Mouse (Mus musculus) cerebellum, postnatal 14 days (tissue): ENCODE measurements around the gene Dtnb.
A peak's percentile ranks its signal among the peaks of the same experiment; 100 is the strongest.

Source experiments
- DNase-seq, 2 experiments: peaks; one replicate each; pipeline ENCODE4 v3.0.0; 2021; ENCODE audit warnings: mixed read lengths in 2 of 2

Gene Dtnb

DNA sequence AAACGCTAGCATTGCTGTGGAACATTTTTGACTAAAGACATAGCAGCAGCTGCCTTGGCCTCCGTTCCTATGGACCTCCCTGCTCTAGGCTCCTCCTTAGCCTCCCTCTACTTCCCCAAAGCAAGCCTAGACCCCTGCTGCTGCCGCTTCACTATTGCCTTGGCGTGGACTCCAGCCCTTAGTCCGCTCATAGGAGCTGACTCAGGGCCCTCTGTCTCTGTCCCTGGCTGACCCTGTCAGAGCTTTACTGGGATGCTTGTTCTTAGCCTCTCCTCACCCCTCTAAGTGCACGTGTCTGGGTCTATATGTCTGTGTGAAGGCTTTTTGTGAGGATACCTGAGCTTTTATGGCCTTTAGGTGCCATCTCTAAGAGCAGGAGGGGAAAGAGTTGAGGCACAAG is 206.1 kb downstream of the Dtnb start:
- no peak for DNase-seq

DNA sequence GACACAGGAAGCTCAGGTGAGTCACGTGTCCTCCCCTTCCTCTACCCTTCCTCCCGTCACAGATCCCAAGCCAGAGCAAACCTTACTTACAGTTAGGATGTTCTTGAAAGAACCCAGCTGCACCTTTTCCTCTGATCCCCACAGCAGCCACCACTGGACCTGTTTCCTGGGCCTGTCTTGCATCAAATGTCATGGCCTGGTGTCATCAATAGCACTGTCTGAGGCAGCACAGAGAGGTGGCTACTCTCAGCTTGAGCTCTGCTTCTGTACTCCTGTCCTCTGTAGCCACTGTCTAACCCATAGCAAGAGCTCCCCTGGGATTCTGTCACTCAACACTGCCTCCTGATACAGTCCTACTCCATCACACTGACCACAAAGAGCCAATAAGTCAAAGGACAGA is 207.5 kb downstream of the Dtnb start:
- DNase-seq, result no peak

DNA sequence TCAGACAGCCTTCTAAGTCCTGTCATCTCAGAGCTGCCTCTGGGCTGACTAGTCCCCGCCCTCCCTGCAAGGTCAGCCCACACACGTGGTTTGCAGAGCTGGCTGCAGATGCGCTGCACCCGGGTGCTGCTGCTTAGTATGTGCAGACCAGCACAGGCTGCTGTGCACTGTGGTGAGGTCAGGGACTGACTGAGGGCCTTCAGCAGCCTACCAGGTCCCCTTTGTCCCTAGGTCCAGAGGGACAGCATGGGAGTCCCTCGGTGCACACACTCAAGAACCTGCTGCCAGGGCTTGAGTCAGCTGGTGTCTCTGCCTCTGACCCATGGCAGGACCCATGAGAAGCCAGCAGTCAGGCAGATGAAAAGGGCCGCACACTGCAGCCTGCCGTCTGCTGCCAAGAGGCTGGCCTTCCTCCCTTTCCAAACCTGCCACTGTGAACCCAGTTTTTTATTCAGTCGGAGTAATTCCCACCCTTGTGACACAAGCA is 208.3 kb downstream of the Dtnb start:
- no peak for DNase-seq

DNA sequence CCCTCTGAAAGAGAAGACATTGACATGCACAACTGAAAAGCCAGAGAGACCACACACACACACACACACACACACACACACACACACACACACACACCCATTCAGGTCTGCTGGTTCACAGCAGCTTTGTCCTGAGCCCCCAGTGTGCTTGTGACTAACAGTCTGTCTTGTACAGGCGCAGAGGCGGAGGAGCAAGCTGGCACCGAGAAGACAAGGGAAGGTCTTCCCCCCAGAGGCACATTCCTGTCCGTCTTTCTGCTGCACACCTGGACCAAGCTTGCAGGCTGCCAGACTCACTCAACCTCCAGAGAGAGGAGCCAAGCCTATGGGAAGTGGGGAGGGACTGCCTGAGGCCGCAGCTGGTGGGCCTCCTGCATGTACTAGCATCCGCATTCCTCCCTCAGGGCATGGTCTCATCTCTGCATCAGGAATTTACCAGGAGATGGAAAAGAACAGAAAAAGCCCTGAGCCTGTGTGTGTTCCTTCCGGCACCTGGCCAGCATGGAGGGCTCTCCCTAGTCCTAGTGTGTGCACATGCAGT is 208.8 kb downstream of the Dtnb start:
- no peak for DNase-seq

DNA sequence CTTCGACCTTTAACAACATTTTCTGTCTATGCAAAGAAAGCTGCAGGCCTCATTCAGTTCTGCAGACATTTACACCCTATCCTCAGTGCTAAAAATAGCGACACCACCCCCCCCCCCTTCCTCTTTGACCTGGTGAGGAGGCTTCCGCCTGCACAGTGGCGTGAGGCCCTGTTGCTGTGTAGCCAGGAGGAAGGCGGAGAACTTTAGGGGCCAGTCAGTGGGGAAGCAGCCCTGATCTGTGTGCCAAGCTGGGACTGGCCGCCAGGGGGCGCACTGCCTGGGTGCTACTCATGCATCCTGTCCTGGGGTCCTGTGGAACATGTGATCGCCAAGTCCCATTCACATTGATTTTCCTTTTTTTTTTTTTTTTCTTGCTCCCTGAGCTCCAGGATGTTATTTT is 209.3 kb downstream of the Dtnb start:
- peak; percentile 85 to 91 for DNase-seq

DNA sequence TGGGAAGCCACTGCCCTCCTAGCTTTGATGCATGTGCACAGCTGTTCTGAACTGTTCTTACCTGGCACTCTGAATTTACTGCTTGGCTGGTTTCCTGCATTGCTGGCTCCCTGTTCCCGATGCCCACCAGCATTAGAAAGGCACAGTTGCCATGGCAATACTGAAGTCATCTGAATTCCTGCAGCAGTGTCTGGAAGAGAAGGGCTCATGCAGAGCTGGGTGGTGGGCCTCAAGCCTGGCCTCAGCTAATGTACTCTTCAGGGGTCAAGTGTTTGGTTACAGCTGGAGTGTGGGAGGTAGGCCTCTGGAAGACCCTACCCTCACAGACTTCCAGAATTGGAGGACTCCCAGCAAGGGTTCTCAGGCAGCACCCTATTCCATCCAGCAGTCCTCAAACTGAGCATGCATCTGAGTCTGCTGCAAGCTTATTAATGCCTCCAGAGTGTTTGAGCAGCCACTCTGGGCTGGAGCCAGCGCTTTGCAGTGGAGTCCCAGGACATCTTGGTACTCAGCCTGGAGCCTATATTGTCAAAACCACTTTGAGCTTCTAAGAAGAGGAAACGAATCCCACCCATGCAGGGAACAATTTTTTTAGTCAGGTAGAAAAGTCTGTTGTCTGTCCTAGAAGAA is 211.1 kb downstream of the Dtnb start:
- no peak for DNase-seq

DNA sequence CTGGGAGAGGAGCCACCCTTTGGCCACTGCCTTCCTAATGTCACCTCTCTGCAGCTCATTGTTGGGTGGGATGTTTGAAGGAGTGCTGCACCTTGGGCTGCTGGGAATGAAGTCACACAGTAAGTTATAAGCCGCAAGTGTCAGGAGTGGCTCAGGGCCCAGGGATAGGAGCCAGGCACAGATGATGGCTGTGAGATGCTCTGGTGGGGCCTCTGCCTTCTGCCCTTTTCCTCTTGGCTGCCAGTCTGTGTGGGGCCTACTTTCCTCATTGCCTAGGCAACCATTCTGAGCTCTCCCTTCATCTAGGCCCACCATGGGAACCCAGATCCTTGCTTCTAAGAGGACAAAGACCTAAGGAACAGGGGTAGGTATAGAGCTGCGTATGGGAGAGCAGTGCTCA is 212.1 kb downstream of the Dtnb start:
- peak in 1 of 2 experiments; percentile 48 for DNase-seq

DNA sequence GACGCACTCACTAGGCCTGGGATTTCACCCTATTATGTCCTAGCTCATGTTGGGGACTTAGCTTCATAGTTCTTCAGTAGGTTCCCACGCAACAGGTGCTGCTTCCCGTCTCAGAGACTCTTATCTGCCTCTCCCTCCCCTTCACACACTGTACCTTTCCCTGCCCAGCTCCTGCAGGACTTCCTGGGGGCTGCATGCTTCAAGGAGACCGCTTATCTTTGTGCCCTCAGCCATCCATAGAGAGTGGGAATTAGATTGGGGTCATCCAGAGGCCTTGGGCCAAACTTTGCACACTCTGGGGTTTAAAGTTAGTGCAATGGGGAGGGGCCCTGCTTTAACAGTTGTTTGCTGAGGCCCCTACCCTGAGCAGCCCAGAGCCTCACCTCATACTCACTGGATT is 212.5 kb downstream of the Dtnb start:
- DNase-seq, result no peak

DNA sequence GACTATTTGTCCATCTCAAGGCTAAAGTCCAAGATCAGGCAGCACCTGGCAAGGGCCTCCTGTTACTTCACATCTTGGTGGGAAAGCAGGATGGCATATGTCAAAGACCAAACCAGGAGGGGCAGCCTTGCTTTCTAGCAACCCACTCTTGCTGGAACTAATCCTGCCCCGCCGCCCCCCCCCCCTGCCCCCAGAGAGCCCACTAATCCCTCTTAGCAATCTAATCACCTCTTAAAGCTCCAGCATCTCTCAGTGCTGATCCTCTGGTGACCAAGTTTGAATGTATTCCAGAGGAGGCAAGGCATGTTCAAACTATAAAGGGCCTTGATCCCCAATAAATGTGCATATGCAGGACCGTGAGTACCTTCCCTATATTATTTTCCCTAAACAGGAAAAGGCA is 214.9 kb downstream of the Dtnb start:
- no peak for DNase-seq

DNA sequence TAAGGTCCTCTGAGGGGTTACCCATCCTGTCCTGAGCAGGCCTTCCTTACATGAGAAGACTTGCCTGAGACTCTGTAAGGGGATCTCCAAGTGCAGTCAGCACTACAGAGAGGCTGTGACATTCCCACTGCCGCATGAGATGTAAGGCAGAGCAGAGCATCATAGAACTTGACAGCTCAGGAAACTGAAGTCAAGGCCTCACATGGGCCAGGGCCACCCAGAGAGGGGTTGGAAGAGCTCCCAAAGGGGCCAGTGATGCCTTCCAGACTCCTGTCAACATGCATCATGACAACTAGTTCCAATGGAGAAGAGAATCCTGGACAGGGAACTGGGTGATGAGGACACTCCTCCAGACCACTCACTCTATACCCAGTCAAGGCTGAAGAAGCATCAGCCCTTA is 215.4 kb downstream of the Dtnb start:
- peak; percentile 61 to 66 for DNase-seq

DNA sequence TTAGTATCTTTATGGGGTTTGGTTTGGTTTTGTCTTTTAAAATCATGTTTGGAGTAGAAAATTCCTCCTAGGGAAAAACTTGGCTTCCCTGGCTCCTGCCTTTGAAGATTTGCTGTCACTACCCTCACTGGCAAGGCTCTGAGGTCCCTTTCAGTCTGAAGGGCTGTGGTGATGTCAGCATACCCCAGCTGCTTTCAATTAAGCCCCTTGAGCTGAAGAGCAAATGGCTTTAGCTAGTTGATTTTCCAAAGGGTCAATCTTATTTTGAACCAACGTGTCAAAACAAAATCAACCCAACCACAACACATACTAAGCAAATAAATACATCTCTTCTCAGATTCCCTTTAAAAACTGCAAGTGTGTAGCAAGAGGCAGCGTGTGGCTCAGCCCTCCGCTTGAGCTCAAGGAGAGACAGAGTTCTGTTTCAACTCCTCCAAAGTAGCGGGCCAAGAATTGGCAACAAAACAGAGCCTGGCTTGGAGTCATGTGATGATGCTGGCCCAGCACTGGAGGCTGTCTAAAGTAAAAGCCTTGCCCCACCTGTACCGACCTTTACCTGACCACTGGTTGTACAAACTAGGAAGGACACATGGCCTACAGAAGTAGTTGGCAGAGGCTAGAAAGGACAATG is 216.4 kb downstream of the Dtnb start:
- DNase-seq, result no peak

DNA sequence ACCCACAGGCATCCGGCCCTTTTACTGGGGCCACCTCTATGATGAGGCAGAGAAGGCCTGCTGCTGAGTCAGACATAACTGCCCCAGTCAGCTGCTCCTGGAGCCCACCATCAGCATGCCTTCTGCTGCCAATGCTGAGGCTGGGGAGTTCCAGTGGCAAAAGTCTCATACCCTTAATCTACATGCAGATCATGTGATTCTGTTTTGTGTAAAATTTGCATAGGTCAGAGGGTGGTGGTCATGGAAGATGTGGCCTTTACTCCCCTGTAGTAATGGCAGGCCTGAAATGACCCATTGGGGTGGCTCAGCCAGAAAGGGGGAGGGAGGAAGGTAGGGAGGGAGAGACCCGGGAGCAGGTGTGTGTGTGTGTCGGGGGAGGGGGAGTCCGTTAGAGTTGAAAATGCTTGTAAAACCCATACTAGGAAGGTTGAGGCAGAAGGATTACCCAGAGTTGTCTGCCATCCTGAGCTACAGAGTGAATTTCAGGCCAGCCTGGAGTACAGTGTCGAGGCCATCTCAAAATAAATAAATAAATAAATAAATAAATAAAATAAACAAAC is 217.5 kb downstream of the Dtnb start:
- DNase-seq, result no peak

DNA sequence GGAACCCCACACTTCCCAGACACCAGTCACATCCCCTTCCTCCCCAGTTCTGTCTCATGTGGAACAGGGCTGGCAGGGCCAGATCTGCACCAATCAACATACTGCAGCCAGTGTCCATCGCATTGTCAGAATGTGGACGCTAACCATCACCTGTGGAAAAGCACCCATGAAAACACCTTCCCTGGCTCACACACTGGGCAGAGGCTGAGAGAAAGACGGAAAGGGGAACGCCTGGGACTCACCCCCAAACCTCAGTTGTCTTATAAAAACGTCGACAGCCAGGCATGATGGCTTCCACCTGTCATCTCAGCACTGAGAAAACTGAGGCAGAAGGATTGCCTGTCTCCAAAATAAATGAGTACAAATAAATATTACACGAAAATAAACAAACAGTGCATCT is 219.1 kb downstream of the Dtnb start:
- no peak for DNase-seq

DNA sequence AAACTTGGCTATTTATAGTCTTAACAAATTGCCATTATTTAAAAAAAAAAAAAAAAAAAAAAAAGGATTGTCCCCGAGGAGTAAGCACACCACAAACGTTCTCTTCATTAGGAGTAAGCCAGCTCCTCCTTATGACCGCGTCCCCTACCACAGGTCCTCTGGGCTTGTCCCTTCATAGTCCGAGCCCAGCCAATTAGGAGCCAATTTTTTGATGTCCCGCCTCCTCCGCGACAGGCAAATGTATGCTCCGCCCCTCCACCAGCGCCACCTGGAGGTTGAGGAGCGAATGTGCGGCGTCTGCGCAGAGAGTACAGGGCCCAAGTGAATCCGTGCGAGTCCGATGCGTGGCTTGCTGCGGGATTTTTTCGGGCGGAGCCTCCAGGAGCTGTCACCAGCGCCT is 219.6 kb downstream of the Dtnb start:
- DNase-seq, result peak; percentile 99

DNA sequence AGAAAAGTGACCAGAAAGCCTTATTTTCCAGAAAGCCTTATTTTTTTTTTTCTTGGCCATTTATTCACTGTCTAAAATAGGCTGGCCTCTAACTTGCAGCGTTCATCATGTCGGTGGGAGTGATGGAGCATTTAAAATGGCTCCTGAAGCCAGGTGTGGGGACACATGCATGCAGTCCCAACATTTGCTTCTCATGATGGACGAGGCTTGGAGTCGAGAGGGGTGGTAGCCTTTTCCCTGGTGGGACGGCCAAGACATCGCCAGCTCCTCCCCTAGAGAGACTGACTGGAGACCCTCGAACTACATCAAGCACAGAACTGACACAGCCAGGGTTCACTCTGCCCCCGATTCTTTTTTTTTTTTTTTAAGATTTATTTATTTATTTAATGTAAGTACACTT is 220.1 kb downstream of the Dtnb start:
- no peak for DNase-seq

DNA sequence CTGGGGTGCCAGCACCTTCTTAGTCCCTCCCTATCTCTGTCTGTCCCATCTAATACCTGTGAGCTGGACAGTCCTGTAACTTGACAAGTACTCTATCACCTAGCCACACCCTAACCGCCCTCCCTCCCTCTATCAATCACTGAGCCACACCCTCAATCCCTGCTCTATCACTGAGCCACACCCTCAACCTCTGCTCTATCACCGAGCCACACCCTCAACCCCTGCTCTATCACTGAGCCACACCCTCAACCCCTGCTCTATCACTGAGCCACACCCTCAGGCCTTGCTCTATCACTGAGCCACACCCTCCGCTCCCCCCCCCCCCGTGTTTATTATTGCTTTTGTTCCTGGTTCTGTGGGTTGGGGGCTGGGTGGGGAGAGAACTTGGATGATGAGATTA is 223.4 kb downstream of the Dtnb start:
- DNase-seq, result no peak

DNA sequence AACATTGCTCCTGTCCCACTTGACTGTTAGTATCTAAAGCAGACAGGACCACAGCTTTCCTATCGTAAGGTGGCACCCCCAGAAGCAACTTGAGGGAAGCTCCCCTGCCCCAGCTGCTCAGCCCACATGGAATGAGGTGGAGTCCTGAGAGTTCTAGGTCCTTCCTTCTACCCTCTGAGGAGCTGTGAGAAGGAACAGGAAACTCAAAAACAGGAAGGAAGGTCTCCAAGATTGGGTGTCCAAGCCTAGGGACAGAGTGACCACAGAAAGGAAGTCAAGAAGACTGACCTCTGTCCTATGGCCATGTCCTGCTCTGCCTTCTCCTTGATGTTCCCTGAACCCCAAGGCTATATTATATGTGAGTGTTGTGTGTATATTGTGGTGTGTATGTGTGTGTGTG is 227.4 kb downstream of the Dtnb start:
- no peak for DNase-seq

DNA sequence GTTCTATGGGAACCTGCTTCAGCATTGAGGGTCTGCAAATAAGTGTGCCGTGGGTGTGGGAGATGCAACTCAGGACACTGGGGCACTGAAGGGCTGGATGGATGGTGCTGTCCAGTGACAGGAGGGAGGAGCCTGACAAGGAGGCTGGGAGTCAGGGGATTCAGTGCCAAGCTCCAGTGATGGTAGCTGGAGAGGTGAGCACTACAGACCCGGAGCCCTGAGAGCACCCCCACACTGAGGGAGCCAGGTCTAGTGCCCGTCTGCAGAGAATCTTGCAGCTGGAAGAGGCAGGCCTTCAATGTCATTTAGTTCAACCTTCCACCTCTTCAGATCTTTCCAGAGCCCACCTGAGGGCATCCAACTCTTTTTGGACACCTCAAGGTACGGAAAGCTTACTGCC is 233.7 kb downstream of the Dtnb start, which contains the start of gene Dnmt3a:
TSS of gene Dnmt3a (plus strand) at position 156 of the 400 bp plus-strand sequence.
- peak in 1 of 2 experiments; percentile 52 for DNase-seq

DNA sequence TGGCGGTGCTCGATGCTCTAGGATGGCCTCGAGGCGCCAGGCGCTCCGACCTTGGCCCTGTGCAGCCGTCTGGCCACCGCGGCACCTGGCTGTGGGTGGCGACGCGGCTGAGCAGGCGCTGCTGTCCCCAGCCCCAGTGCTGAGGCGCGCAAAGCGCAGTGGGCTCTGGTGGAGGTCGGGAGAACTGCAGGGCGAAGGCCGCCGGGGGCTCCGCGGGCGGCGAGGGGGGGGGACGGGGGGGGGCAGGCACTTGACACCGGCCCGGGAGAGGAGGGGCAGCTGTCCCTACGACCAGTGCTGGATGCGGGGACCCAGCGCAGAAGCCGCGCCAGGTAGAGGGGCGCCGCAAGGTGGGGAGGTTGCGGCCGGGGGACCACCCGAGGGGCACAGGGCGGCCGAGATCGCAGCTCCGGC is 234.1 kb downstream of the Dtnb start:
- DNase-seq, result peak; percentile 83 to 90

DNA sequence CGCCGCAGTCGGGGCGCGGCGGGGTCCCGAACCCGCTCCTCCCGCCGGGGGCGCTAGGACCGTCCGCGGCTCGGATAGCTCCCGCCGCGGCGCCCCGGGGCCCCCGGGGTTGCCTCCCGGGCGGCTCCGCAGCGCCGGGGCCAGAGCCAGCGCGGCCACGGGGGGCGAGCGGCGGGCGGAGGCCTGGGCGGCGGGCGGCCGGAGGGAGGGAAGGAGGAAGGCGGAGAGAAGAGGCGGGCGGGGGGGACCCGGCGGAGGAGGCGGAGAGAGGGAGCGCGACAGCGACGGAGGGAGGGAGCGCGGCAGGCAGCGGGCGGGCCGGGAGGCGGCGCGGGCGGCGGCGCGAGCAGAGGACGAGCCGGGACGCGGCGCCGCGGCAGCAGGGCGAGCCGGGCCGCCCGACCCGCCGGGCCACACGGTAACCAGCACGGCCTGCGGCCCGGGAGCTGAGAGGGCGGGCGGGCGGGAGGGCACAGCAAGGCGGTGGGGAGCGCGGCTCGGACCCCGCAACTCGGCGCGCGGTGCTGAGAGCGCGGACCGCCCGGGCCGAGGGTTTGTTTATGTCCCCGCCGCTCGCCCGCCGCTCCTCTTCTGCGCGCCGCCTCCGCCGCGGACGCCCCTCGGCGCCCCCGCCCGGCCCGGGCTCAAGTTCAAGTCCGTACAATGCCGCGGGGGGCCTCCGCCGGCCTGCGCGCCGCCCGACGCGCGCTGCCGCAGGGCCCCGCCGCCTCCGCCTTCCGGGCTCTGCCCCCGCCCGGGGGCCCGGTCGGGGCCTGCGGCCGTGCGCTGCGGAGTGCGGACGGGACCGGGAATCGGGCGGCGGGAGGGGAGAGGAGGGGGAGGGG is 234.7 kb downstream of the Dtnb start:
- peak; percentile 82 to 84 for DNase-seq

DNA sequence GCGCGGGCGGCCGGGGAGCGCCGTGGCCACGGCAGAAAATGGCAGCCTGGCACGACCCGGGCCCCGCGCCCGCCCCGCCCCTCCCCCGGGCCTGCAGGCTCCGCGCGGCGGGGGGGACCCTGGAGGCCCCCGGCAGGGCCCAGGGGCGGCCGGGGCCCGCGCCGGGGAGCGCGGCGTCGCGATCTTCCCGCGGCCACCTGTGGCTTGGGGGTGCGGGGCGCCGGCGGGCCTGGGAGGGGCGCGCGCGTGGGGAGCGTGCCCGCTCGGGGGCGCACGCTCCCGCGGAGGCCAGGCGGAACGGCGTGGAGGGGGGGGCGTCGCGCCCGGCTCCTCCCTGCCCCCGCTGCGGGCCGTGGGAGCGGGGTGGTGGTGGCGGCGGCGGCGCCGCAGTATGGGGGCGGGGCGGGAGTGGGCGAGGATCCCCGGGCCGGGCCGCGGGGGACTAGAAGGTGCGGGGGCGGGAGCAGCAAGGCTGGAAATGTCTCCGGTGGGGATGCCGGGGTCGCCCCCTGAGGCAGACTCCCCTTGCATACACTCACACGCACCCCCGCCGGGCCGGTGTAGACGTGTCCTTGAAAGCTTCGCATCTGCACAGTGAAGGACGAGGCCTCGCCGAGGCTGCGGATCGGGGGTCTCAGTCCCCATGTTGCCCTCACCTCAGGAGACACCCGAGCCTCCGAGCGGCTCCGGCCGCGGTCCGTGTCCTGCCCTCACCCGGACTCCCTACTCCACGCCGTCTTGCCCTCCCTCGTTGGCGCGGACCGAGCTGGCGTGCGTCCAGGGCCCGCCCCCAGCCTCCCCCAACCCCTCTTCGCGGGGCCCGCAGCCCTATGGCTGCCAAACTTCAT is 235.6 kb downstream of the Dtnb start:
- DNase-seq, result peak; percentile 70 to 80

DNA sequence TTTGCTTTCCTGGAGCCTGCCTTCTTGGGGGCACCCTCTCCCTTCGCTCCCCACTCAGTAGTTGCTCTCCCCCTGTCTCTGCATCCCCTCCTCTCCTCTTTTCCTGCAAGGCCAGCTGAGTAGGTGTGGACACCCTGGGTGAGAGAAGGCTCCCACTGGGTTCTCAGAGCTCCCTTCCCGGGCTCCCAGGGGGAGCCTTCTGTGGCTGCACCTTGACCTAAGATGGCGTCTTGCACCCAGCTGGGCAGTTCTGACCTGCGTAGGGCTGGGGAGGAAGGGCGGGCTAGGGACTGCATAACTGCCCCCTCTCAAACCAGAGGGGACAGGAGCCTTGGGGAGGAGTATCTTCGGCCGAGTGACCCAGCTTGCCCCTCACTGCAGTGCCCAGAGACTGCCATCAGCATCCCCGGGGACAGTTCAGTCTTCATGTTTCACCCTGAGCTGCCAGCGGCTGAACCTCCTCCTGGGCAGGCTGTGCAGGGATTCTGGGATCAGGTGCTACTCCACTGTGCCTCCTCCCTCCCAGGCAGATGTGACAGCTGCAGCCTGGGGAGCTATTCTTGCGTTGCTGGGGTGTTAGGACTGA is 236.3 kb downstream of the Dtnb start:
- DNase-seq, result no peak
